Mouse (Mus musculus) midbrain, embryonic 16.5 days (tissue): Measurements from ENCODE around the gene Vmn1r29. TPM values are rescaled to one million over a fixed set of nuclear protein-coding genes. Genes with fewer than 3 reads are reported as not detected.
"Not testable (repeated sequence)": the region's sequence is repeated elsewhere in the genome, so short reads cannot be mapped to it uniquely, and the experiment has no call there.

Experiments
- ATAC-seq: fragments of 200-750 bp; cut with Nextera tagmentation; 2 replicates; pipeline ENCODE4 v1.8.0; 2017; ENCODE audit warnings: moderate TSS enrichment
- H3K27ac ChIP-seq: fragments of 300-500 bp; sonication (generic); 2 replicates; pipeline ENCODE4 v1.5.1; 2014; ENCODE audit warnings: mild to moderate bottlenecking, low read length, mixed read lengths
- H3K27me3 ChIP-seq: fragments of 300-500 bp; sonication (generic); 2 replicates; pipeline ENCODE4 v1.6.1; 2014; ENCODE audit warnings: low read depth, low read length, mixed read lengths; ENCODE audit not compliant: control insufficient read depth, insufficient read depth
- H3K36me3 ChIP-seq: fragments of 300-500 bp; sonication (generic); 2 replicates; pipeline ENCODE4 v1.6.1; 2014; ENCODE audit warnings: mild to moderate bottlenecking, low read length, moderate library complexity, mixed read lengths; ENCODE audit not compliant: control insufficient read depth, insufficient read depth
- H3K4me1 ChIP-seq: fragments of 300-500 bp; sonication (generic); 2 replicates; pipeline ENCODE4 v1.6.1; 2014; ENCODE audit warnings: mild to moderate bottlenecking, low read length, mixed read lengths; ENCODE audit not compliant: control insufficient read depth, insufficient read depth
- H3K4me2 ChIP-seq: fragments of 300-500 bp; sonication (generic); 2 replicates; pipeline ENCODE4 v1.6.1; 2014; ENCODE audit warnings: mild to moderate bottlenecking, low read length, mixed read lengths
- H3K4me3 ChIP-seq: fragments of 300-500 bp; sonication (generic); 2 replicates; pipeline ENCODE4 v1.5.1; 2014; ENCODE audit warnings: low read depth, mild to moderate bottlenecking, low read length, moderate library complexity, mixed read lengths
- H3K9ac ChIP-seq: fragments of 300-500 bp; sonication (generic); 2 replicates; pipeline ENCODE4 v1.6.1; 2014; ENCODE audit warnings: low read depth, low read length, mixed read lengths
- H3K9me3 ChIP-seq: fragments of 300-500 bp; sonication (generic); replicated peaks from 2 replicates; pipeline ENCODE4 v1.6.1; 2014; ENCODE audit warnings: mild to moderate bottlenecking, low read length, mixed read lengths; ENCODE audit not compliant: control insufficient read depth, poor library complexity, severe bottlenecking
- WGBS: fragments of 180-500 bp; shearing (Covaris S2); extraction: QIAGEN DNeasy Blood & Tissue Kit; methylation state at CpG from one replicate; pipeline ENCODE4 v1.1.7; 2014; 5-methylcytosine and 5-hydroxymethylcytosine counted together
- polyA plus RNA-seq: library from polyadenylated mRNA; unstranded; fragments of >200 nt; fragmentation: Nextera tagmentation; extraction: Ambion mirVana; gene quantifications from 2 replicates; pipeline ENCODE4 v1.2.1, GENCODE M21; 2015

Gene Vmn1r29
- not detected in 2 replicates for polyA plus RNA-seq

DNA sequence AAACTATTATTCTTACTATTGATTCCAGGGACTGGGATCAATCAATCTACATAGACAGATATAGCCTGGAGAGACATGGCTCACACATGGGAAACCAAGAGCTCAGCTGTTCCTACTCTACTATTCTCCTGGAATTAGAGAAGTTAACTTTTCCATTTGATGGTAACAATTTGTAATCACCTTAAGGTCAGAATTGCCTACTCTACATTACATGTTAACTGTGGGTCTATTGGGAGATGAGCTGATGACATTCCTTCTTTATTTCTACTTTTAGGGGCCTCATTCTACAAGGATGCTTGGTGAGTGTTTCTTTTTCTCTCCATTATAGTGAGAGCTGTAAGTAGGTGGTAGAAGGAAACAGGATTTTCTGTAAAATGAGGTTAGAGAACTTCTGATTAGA is at the start of gene Vmn1r29:
Gene Vmn1r29 (plus strand): TSS at position 301 of the 400 bp plus-strand sequence.
- no peak for ATAC-seq
- H3K4me3 ChIP-seq, result no peak within 1 kb of the TSS

GRCm38 (mm10) chr6:58261737-58262136 is 39.6 kb upstream of the Vmn1r29 start, which contains the start of gene Vmn1r28:
Vmn1r28 (plus strand) TSS chr6:58262037.
- Histone ChIP-seq H3K4me3 (no peak within 1 kb of the TSS), H3K4me2 (no peak within 1 kb of the TSS), H3K4me1 (no peaks in the 10 kb centered on the region), H3K27ac (no peak within 1 kb of the TSS), H3K36me3 (no peaks in the 10 kb centered on the region), H3K9me3 (no peaks in the 10 kb centered on the region), H3K9ac (no peak within 1 kb of the TSS), H3K27me3 (no peaks in the 10 kb centered on the region)
- no peak for ATAC-seq
- WGBS, result 100% methylated on average over 1 of the region's 1 CpGs

More for the DNA sequence above, at the start of gene Vmn1r29:
- H3K27me3 ChIP-seq, result no peaks in the 10 kb centered on the region
- H3K27ac ChIP-seq, result no peak within 1 kb of the TSS
- no peaks in the 10 kb centered on the region for H3K36me3 ChIP-seq
- no peak within 1 kb of the TSS for H3K9ac ChIP-seq
- H3K4me2 ChIP-seq, result no peak within 1 kb of the TSS
- no peaks in the 10 kb centered on the region for H3K4me1 ChIP-seq
- no peaks in the 10 kb centered on the region for H3K9me3 ChIP-seq

DNA sequence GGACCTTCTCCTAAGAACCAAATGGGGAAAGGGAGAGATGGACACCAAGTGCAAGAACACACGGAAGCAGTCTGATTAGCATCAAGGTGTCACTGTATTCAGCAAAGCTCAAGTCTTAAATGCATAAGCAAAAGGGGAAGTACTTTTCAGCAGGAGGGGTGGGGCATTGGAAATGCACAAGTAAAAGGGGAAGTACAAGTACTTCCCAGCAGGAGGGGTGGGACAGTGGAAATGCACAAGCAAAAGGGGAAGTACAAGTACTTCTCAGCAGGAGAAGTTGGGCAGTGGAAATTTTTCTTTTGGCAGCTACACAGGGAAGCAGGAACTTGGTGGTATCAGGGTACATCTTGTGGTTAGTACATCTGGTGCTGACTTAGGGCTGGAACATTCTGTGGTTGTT is 21.7 kb upstream of the Vmn1r29 start:
- WGBS, result 95% methylated on average over 1 of the region's 1 CpGs
- not testable (repeated sequence) for H3K36me3 ChIP-seq, H3K4me2 ChIP-seq, H3K27ac ChIP-seq, H3K9ac ChIP-seq, H3K4me1 ChIP-seq, H3K27me3 ChIP-seq, H3K4me3 ChIP-seq, H3K9me3 ChIP-seq, ATAC-seq

DNA sequence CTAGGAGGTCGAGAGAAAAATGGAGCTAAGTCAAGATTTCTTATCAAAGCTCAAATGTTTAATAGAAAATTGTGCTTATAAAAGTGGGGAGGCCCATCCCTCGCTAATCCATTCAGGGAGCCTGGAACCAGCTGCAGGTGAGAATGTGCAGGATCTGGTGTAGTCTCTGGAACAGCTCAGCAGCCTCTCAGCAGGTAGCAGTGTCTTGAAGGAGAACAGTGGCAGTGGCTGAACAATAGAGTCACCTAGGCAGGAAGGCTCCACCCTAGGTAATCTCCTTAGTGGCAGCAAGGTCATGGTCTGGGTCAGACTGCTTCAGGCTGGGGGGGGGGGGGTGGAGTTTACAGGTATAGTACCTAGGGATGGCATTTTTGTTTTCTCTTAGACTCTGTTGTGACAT is 9.1 kb upstream of the Vmn1r29 start:
- Histone ChIP-seq H3K9ac (no peak overlapping the region), H3K9me3 (no peaks in the 10 kb centered on the region), H3K27me3 (no peaks in the 10 kb centered on the region), H3K27ac (no peak overlapping the region), H3K4me2 (no peak overlapping the region), H3K4me3 (no peak overlapping the region), H3K4me1 (no peaks in the 10 kb centered on the region), H3K36me3 (no peaks in the 10 kb centered on the region)
- 67% methylated on average over 2 of the region's 2 CpGs for WGBS
- ATAC-seq, result no peak

DNA sequence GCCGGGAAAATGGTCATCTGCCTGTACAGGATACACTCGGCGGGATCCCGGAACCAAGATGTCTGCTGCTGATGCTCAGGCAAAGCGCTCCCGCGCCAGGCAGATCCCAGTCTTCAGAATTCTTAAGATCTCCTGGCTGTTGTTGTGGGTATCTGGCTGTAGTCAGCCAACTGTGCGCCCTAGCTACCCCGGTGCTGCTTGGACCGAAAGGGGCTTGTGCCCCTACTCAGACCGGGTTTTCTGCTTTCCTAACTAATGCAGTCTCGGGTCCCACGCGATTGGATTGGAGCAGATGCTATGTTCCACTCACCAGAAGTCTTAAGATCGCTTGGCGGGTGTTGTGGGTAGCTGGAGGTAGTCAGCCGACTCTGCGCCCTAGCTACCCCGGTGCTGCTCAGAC is 2.8 kb upstream of the Vmn1r29 start:
- not testable (repeated sequence) for H3K27ac ChIP-seq, H3K4me2 ChIP-seq, H3K4me3 ChIP-seq, ATAC-seq, H3K27me3 ChIP-seq, H3K4me1 ChIP-seq, H3K9ac ChIP-seq, H3K9me3 ChIP-seq, H3K36me3 ChIP-seq
- 89% methylated on average over 19 of the region's 19 CpGs for WGBS

- not testable (repeated sequence) for H3K27ac ChIP-seq, H3K4me3 ChIP-seq, H3K27me3 ChIP-seq, H3K9ac ChIP-seq, H3K36me3 ChIP-seq, H3K9me3 ChIP-seq, H3K4me2 ChIP-seq, H3K4me1 ChIP-seq, ATAC-seq
- 82% methylated on average over 17 of the region's 17 CpGs for WGBS
Measured at GRCm38 (mm10) chr6:58330686-58331085, 29.3 kb downstream of the Vmn1r29 start.

Other genes starting within 250 kb of the Vmn1r29 start
- not detected in 2 replicates for gene Vmn1r27, start 82.7 kb upstream of the Vmn1r29 start, polyA plus RNA-seq
- gene Vmn1r28, start 39.5 kb upstream of the Vmn1r29 start, polyA plus RNA-seq, result not detected in 2 replicates
- gene Vmn1r30, start 141.8 kb downstream of the Vmn1r29 start, polyA plus RNA-seq, result not detected in 2 replicates
- not detected in 2 replicates for gene Vmn1r31, start 173.8 kb downstream of the Vmn1r29 start, polyA plus RNA-seq